Mouse (Mus musculus) liver, embryonic 14.5 days (tissue): ENCODE results near the gene Rfx6. TPM values are rescaled to one million over a fixed set of nuclear protein-coding genes. Genes with fewer than 3 reads are reported as not detected.
A peak's percentile ranks its signal among the peaks of the same experiment; 100 is the strongest.

ENCODE experiments used
- ATAC-seq: fragments of 200-750 bp; cut with Nextera tagmentation; 2 replicates; pipeline ENCODE4 v1.8.0; 2017; ENCODE audit warnings: moderate number of reproducible peaks, mild to moderate bottlenecking, moderate library complexity; ENCODE audit not compliant: insufficient read depth
- DNase-seq, 3 experiments: peaks; one replicate each; pipeline ENCODE4 v3.0.0-alpha.2; 2012 to 2013; ENCODE audit warnings: low read depth in 3 of 3, low spot score in 3 of 3
- H3K27ac ChIP-seq: fragments of 300-500 bp; sonication (generic); 2 replicates; pipeline ENCODE4 v1.5.1; 2014; ENCODE audit warnings: moderate library complexity, mild to moderate bottlenecking, control low read depth, inconsistent platforms
- H3K27me3 ChIP-seq: fragments of 300-500 bp; sonication (generic); 2 replicates; pipeline ENCODE4 v1.6.1; 2014; ENCODE audit warnings: mild to moderate bottlenecking, low read length, moderate library complexity; ENCODE audit not compliant: control insufficient read depth, insufficient read depth
- H3K36me3 ChIP-seq: fragments of 300-500 bp; sonication (generic); replicated peaks from 2 replicates; pipeline ENCODE4 v1.6.1; 2014; ENCODE audit warnings: low read depth; ENCODE audit not compliant: control insufficient read depth, insufficient read depth
- H3K4me1 ChIP-seq, 2 experiments: fragments of 200-500 bp in 1 of 2; fragments of 300-500 bp in 1 of 2; sonication (generic) in 1 of 2; replicated peaks; 2 replicates each; pipeline ENCODE4 v1.6.1; 2012 to 2014; ENCODE audit warnings: antibody characterized with exemption in 1 of 2, inconsistent platforms in 1 of 2, low read length in 1 of 2; ENCODE audit not compliant: control insufficient read depth in 2 of 2, insufficient read depth in 2 of 2
- H3K4me2 ChIP-seq: fragments of 300-500 bp; sonication (generic); 2 replicates; pipeline ENCODE4 v1.6.1; 2014; ENCODE audit warnings: low read depth, mild to moderate bottlenecking, control low read depth, moderate library complexity
- H3K4me3 ChIP-seq, 2 experiments: fragments of 200-500 bp in 1 of 2; fragments of 300-500 bp in 1 of 2; sonication (generic) in 1 of 2; 2 replicates each; pipeline ENCODE4 v1.5.1; 2012 to 2014; ENCODE audit warnings: low read depth in 2 of 2, low read length in 2 of 2, mild to moderate bottlenecking in 2 of 2, control low read depth in 1 of 2, inconsistent platforms in 1 of 2, moderate library complexity in 1 of 2; ENCODE audit not compliant: insufficient read depth in 1 of 2
- H3K9ac ChIP-seq: fragments of 300-500 bp; sonication (generic); replicated peaks from 2 replicates; pipeline ENCODE4 v1.6.1; 2014; ENCODE audit warnings: mild to moderate bottlenecking, control low read depth, moderate library complexity
- H3K9me3 ChIP-seq: fragments of 300-500 bp; sonication (generic); 2 replicates; pipeline ENCODE4 v1.6.1; 2016; ENCODE audit warnings: low read length, mixed read lengths; ENCODE audit not compliant: control insufficient read depth
- CTCF ChIP-seq: IDR thresholded peaks from 2 replicates; pipeline ENCODE4 v1.5.1; 2016; ENCODE audit warnings: antibody characterized with exemption, low read depth, control low read depth
- EP300 ChIP-seq: IDR thresholded peaks from 2 replicates; pipeline ENCODE4 v1.6.1; 2016; ENCODE audit warnings: antibody characterized with exemption, low read depth
- WGBS: fragments of 180-500 bp; shearing (Covaris S2); extraction: QIAGEN DNeasy Blood & Tissue Kit; methylation state at CpG from one replicate; pipeline ENCODE4 v1.1.7; 2014; ENCODE audit not compliant: insufficient replicate concordance; 5-methylcytosine and 5-hydroxymethylcytosine counted together
- polyA plus RNA-seq, 2 experiments: library from polyadenylated mRNA; depleted of rRNA in 1 of 2; stranded (reverse) in 1 of 2; unstranded in 1 of 2; fragments of >200 nt; fragmentation: Nextera tagmentation in 1 of 2; extraction: Ambion mirVana in 1 of 2; gene quantifications; 2 replicates each; pipeline versions ENCODE4 v1.2.1 to v1.2.3; 2012 to 2014

Gene Rfx6
- polyA plus RNA-seq (2012; rRNA removed) (0.01 and 0.02 TPM in 2 replicates), polyA plus RNA-seq (2014; fragmentation: Nextera tagmentation; extraction: Ambion mirVana) (not detected in 2 replicates)

- TF ChIP-seq CTCF (no peak), EP300 (no peak)
- Histone ChIP-seq H3K4me2 (peak within 1 kb of the TSS; percentile 50), H3K27ac (no peak within 1 kb of the TSS), H3K4me3 (peak within 1 kb of the TSS; percentile 6 to 32; a peak in 3 of 4 replicates), H3K4me1 (no peaks in the 10 kb centered on the region), H3K36me3 (no peaks in the 10 kb centered on the region), H3K27me3 (peaks cover 20% of the 10 kb centered on the region), H3K9me3 (no peaks in the 10 kb centered on the region), H3K9ac (no peak within 1 kb of the TSS)
- no peak for DNase-seq
- no peak for ATAC-seq
- 2% methylated on average over 38 of the region's 38 CpGs for WGBS
Observed at GRCm38 (mm10) chr10:51677548-51678250, at the start of gene Rfx6. Gene Rfx6, plus strand, starts transcription at chr10:51677756.

GRCm38 (mm10) chr10:51631411-51632136 lies 46.0 kb upstream of the Rfx6 start, which contains the start of gene Gprc6a:
Gene Gprc6a, minus strand, starts transcription at chr10:51631461.
- no peaks in the 10 kb centered on the region for H3K27me3 ChIP-seq
- no peak within 1 kb of the TSS for H3K9ac ChIP-seq
- no peak for ATAC-seq
- TF ChIP-seq EP300 (no peak), CTCF (no peak)
- DNase-seq, result no peak
- H3K4me3 ChIP-seq, result no peak within 1 kb of the TSS
- H3K36me3 ChIP-seq, result no peaks in the 10 kb centered on the region
- no peaks in the 10 kb centered on the region for H3K9me3 ChIP-seq
- WGBS, result 63% methylated on average over 8 of the region's 8 CpGs
- no peak within 1 kb of the TSS for H3K4me2 ChIP-seq
- H3K27ac ChIP-seq, result no peak within 1 kb of the TSS
- no peaks in the 10 kb centered on the region for H3K4me1 ChIP-seq

- WGBS, result 43% methylated on average over 3 of the region's 3 CpGs
Observed at GRCm38 (mm10) chr10:51649506-51650221, 27.9 kb upstream of the Rfx6 start.

GRCm38 (mm10) chr10:51657324-51657723 lies 20.2 kb upstream of the Rfx6 start:
- DNase-seq (no peak), ATAC-seq (no peak)
- Histone ChIP-seq H3K4me3 (no peak overlapping the region), H3K36me3 (no peaks in the 10 kb centered on the region), H3K27me3 (no peaks in the 10 kb centered on the region), H3K4me1 (no peaks in the 10 kb centered on the region), H3K4me2 (no peak overlapping the region), H3K9me3 (no peaks in the 10 kb centered on the region), H3K27ac (no peak overlapping the region), H3K9ac (no peak overlapping the region)
- 38% methylated on average over 1 of the region's 1 CpGs for WGBS
- TF ChIP-seq CTCF (no peak), EP300 (no peak)

More at GRCm38 (mm10) chr10:51649506-51650221, 27.9 kb upstream of the Rfx6 start:
- no peaks in the 10 kb centered on the region for H3K36me3 ChIP-seq
- no peaks in the 10 kb centered on the region for H3K4me1 ChIP-seq
- H3K27ac ChIP-seq, result no peak overlapping the region
- H3K27me3 ChIP-seq, result no peaks in the 10 kb centered on the region
- H3K4me2 ChIP-seq, result no peak overlapping the region
- H3K9ac ChIP-seq, result no peak overlapping the region
- ATAC-seq (no peak), DNase-seq (no peak)
- no peak overlapping the region for H3K4me3 ChIP-seq
- TF ChIP-seq CTCF (no peak), EP300 (no peak)
- no peaks in the 10 kb centered on the region for H3K9me3 ChIP-seq

- Histone ChIP-seq H3K4me3 (no peak overlapping the region), H3K9me3 (no peaks in the 10 kb centered on the region), H3K4me1 (no peaks in the 10 kb centered on the region), H3K36me3 (no peaks in the 10 kb centered on the region), H3K4me2 (no peak overlapping the region), H3K9ac (no peak overlapping the region), H3K27ac (no peak overlapping the region), H3K27me3 (no peaks in the 10 kb centered on the region)
- ATAC-seq (no peak), DNase-seq (no peak)
- TF ChIP-seq EP300 (no peak), CTCF (peak; percentile 28; the same call in 1 of the 2 replicates)
Observed at GRCm38 (mm10) chr10:51669334-51669733, 8.2 kb upstream of the Rfx6 start.
